Mouse (Mus musculus) liver, embryonic 14.5 days (tissue): ENCODE results near the gene Mast3.

Experiments
- CTCF ChIP-seq: IDR thresholded peaks from 2 replicates; pipeline ENCODE4 v1.5.1; 2016; ENCODE audit warnings: antibody characterized with exemption, low read depth, control low read depth
- EP300 ChIP-seq: IDR thresholded peaks from 2 replicates; pipeline ENCODE4 v1.6.1; 2016; ENCODE audit warnings: antibody characterized with exemption, low read depth

GRCm38 (mm10) chr8:70812055-70812454 is 7.2 kb upstream of the Mast3 start:
- TF ChIP-seq CTCF (no peak; the same call in 1 of the 2 replicates), EP300 (no peak)
